Mouse (Mus musculus) lung, postnatal 0 days (tissue): ENCODE measurements around the gene Zfp652. TPM values are rescaled to one million over a fixed set of nuclear protein-coding genes. Genes with fewer than 3 reads are reported as not detected.

ENCODE experiments used
- ATAC-seq: fragments of 200-750 bp; cut with Nextera tagmentation; 2 replicates; pipeline ENCODE4 v1.8.0; 2017; ENCODE audit warnings: moderate library complexity
- DNase-seq: peaks from one replicate; pipeline ENCODE4 v3.0.0-alpha.2; 2016; ENCODE audit warnings: low spot score
- H3K27ac ChIP-seq: fragments of 300-500 bp; sonication (generic); 2 replicates; pipeline ENCODE4 v1.5.1; 2014; ENCODE audit warnings: antibody characterized with exemption, mild to moderate bottlenecking, low read length, mixed read lengths
- H3K27me3 ChIP-seq: fragments of 300-500 bp; sonication (generic); replicated peaks from 2 replicates; pipeline ENCODE4 v1.6.1; 2014; ENCODE audit warnings: low read length, mixed read lengths; ENCODE audit not compliant: insufficient read depth
- H3K36me3 ChIP-seq: fragments of 300-500 bp; sonication (generic); 2 replicates; pipeline ENCODE4 v1.6.1; 2014; ENCODE audit warnings: low read length, mixed read lengths; ENCODE audit not compliant: insufficient read depth
- H3K4me1 ChIP-seq: fragments of 300-500 bp; sonication (generic); 2 replicates; pipeline ENCODE4 v1.6.1; 2014; ENCODE audit warnings: antibody characterized with exemption, low read depth, low read length, mixed read lengths; ENCODE audit not compliant: insufficient read depth
- H3K4me2 ChIP-seq: fragments of 300-500 bp; sonication (generic); replicated peaks from 2 replicates; pipeline ENCODE4 v1.6.1; 2014; ENCODE audit warnings: low read depth, mild to moderate bottlenecking, low read length, moderate library complexity, mixed read lengths
- H3K4me3 ChIP-seq: fragments of 300-500 bp; sonication (generic); 2 replicates; pipeline ENCODE4 v1.5.1; 2014; ENCODE audit warnings: low read depth, low read length
- H3K9ac ChIP-seq: fragments of 300-500 bp; sonication (generic); replicated peaks from 2 replicates; pipeline ENCODE4 v1.6.1; 2014; ENCODE audit warnings: low read depth, mild to moderate bottlenecking
- H3K9me3 ChIP-seq: fragments of 300-500 bp; sonication (generic); 2 replicates; pipeline ENCODE4 v1.6.1; 2016; ENCODE audit warnings: low read length, mixed read lengths
- CTCF ChIP-seq: IDR thresholded peaks from 2 replicates; pipeline ENCODE4 v1.5.1; 2016; ENCODE audit warnings: antibody characterized with exemption, mild to moderate bottlenecking
- EP300 ChIP-seq: IDR thresholded peaks from 2 replicates; pipeline ENCODE4 v1.6.1; 2016; ENCODE audit warnings: antibody characterized with exemption, mild to moderate bottlenecking, control low read depth
- WGBS: fragments of 180-500 bp; shearing (Covaris S2); extraction: QIAGEN DNeasy Blood & Tissue Kit; methylation state at CpG from one replicate; pipeline ENCODE4 v1.1.7; 2014; 5-methylcytosine and 5-hydroxymethylcytosine counted together
- polyA plus RNA-seq: library from polyadenylated mRNA; unstranded; fragments of >200 nt; fragmentation: Nextera tagmentation; extraction: Ambion mirVana; gene quantifications from 2 replicates; pipeline ENCODE4 v1.2.1, GENCODE M21; 2015

The Zfp652 gene
- polyA plus RNA-seq, 1 experiment from 2014 or later: 18.5 TPM

DNA sequence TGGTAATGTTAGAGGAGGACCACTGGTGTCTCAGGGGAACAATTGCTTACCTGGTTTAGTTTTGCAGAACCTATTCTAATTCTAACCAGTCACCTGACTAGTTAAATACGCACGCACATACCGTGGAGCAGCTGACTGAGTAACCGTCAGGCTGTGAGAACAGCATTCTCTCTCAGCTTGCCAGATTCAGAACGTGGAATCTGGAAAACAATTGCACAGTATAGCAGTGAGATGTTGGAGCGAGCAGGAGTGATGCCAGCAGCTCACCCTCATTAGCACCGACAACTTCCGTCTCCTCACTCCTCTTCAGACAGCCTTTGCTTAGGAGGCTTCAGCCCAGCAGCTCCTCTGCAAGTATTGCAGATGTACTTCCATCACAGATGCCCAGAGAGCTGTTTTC lies 3.7 kb downstream of the Zfp652 start:
- Histone ChIP-seq H3K4me1 (peaks cover 12% of the 10 kb centered on the region; the same call in 1 of the 2 replicates), H3K27me3 (no peaks in the 10 kb centered on the region), H3K27ac (no peak overlapping the region), H3K9ac (no peak overlapping the region), H3K36me3 (no peaks in the 10 kb centered on the region), H3K9me3 (no peaks in the 10 kb centered on the region), H3K4me2 (no peak overlapping the region), H3K4me3 (no peak overlapping the region)
- TF ChIP-seq CTCF (no peak), EP300 (no peak)
- WGBS: 50% methylated on average over 8 of the region's 8 CpGs
- DNase-seq (no peak), ATAC-seq (no peak)

DNA sequence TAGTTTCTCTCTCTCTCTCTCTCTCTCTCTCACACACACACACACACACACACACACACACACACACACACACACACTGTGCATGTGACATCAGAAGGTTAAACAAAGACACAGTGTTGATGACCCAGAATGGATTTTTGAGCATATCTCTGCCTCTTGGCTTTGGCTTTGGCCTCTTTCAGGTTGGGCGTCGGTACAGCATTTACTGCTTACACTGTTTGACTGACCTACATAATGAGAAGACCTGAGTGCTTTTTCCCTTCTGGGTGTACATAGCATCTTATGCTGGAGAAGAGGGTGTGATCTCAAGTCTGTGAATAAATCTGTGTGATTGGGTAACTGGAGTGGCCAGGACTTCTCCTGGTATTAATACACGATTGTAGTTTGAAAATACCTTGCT lies 6.9 kb downstream of the Zfp652 start:
- Histone ChIP-seq H3K4me3 (no peak overlapping the region), H3K27me3 (no peaks in the 10 kb centered on the region), H3K9me3 (no peaks in the 10 kb centered on the region), H3K9ac (no peak overlapping the region), H3K36me3 (no peaks in the 10 kb centered on the region), H3K4me2 (no peak overlapping the region), H3K4me1 (peaks cover 4% of the 10 kb centered on the region; the same call in 1 of the 2 replicates), H3K27ac (no peak overlapping the region)
- DNase-seq (peak; percentile 74), ATAC-seq (peak; percentile 73)
- TF ChIP-seq CTCF: no peak
- WGBS: 60% methylated on average over 3 of the region's 3 CpGs

DNA sequence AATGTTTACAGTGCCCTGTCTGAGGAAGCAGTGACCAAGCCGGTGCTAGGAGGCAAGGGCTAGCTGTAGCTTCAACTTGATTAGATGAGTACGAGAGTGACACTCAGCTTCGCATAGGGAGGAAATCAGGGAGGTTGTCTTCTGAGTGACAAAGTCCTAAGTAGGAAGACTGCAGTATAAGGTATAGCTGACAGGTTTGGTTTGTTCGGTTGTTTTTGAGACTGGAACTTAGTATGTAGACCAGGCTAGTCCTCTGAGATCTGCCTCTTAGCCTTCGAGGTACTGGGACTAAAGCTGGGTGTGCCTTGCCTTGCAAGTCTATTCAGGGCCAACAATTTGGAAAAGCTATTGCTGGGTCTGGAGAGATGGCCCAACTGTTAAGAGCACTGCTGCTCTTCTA lies 10.8 kb downstream of the Zfp652 start, which contains the start of gene B130006D01Rik:
Gene B130006D01Rik, plus strand, starts transcription at position 301 of the 400 bp plus-strand sequence.
- TF ChIP-seq EP300 (no peak), CTCF (no peak)
- H3K4me1 ChIP-seq: no peaks in the 10 kb centered on the region
- H3K27me3 ChIP-seq: no peaks in the 10 kb centered on the region
- H3K9me3 ChIP-seq: no peaks in the 10 kb centered on the region
- no peak within 1 kb of the TSS for H3K27ac ChIP-seq
- no peak for DNase-seq
- no peak for ATAC-seq
- no peaks in the 10 kb centered on the region for H3K36me3 ChIP-seq
- no peak within 1 kb of the TSS for H3K4me2 ChIP-seq
- no peak within 1 kb of the TSS for H3K9ac ChIP-seq
- H3K4me3 ChIP-seq: no peak within 1 kb of the TSS
- WGBS: 80% methylated on average over 5 of the region's 5 CpGs

DNA sequence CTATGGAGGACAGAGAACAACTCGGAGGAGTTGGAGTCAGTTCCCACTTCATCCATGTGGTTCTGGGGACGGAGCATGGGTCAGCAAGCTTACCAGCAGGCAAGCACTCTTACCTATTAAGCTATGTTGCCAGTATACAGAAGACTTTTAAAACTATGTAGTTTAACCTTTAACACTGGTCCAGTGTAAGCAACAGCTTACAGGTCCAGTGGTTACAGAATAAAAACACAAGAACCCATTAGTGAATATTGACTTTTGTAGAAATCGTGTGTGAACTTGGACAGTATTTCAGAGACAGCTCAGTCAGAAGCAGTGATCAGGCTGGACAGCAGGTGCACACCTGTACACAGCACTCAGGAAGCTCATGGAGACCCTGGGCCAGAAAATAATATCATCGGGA lies 12.0 kb downstream of the Zfp652 start:
- H3K36me3 ChIP-seq: no peaks in the 10 kb centered on the region
- no peaks in the 10 kb centered on the region for H3K27me3 ChIP-seq
- H3K9ac ChIP-seq: no peak overlapping the region
- H3K4me2 ChIP-seq: no peak overlapping the region
- no peak overlapping the region for H3K4me3 ChIP-seq
- 88% methylated on average over 4 of the region's 4 CpGs for WGBS
- H3K9me3 ChIP-seq: no peaks in the 10 kb centered on the region
- DNase-seq (no peak), ATAC-seq (no peak)
- no peak overlapping the region for H3K27ac ChIP-seq
- TF ChIP-seq CTCF (no peak), EP300 (no peak)
- H3K4me1 ChIP-seq: no peaks in the 10 kb centered on the region

DNA sequence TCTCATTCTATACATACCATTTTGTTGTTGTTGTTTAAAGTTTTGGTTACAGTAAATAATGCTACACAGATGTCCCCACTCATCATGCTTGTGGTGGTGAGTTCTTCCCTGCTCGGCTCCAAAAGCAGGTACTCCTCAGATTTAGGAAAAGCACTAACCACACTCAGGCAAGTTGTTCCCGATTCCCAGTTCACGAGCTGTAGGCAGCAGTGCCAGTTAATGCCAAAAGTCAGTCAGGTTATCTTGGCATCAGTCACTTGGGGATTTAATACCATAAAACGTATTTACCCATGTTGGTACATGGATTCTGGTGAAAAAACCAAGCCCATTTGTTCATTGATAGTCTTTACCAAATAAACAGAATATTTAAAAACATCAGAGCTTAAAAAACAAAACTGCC lies 13.7 kb downstream of the Zfp652 start:
- Histone ChIP-seq H3K4me1 (no peaks in the 10 kb centered on the region), H3K27me3 (no peaks in the 10 kb centered on the region), H3K9ac (no peak overlapping the region), H3K9me3 (no peaks in the 10 kb centered on the region), H3K4me2 (no peak overlapping the region), H3K36me3 (no peaks in the 10 kb centered on the region), H3K4me3 (no peak overlapping the region), H3K27ac (no peak overlapping the region)
- no peak for ATAC-seq
- no peak for DNase-seq
- 77% methylated on average over 4 of the region's 4 CpGs for WGBS
- TF ChIP-seq CTCF (no peak), EP300 (no peak)

DNA sequence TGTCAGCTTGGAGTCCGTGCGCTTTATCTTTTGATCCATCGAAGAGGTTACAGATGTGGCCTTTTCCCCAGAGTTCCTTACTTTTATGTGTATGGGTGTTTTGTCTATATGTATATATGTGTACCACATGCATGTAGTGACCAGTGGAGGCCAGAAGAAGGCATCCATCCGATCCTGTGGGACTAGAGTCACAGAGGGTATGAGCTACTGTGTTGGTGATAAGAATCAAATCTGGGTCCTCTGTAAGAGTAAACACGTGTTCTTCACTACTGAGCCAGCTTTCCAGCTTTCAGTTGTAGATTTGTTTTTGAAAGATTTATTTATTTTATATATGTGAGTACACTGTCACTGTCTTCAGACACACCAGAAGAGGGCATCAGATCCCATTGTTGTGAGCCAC lies 15.5 kb downstream of the Zfp652 start:
- WGBS: 79% methylated on average over 5 of the region's 5 CpGs

More for the DNA sequence above, 15.5 kb downstream of the Zfp652 start:
- Histone ChIP-seq H3K4me2 (no peak overlapping the region), H3K9me3 (no peaks in the 10 kb centered on the region), H3K4me3 (no peak overlapping the region), H3K36me3 (no peaks in the 10 kb centered on the region), H3K27ac (no peak overlapping the region), H3K27me3 (no peaks in the 10 kb centered on the region), H3K9ac (no peak overlapping the region), H3K4me1 (no peaks in the 10 kb centered on the region)
- TF ChIP-seq CTCF: no peak
- no peak for TF ChIP-seq EP300
- DNase-seq (no peak), ATAC-seq (no peak)
